ENCODE assay signal across 10 mouse cellular contexts in genomic region chr11:116840748-116841147, GRCm38 (mm10). TPM values are rescaled to one million over a fixed set of nuclear protein-coding genes. Genes with fewer than 3 reads are reported as not detected.
A peak's percentile ranks its signal among the peaks of the same experiment; 100 is the strongest.
DNase-seq lines count a peak whose midpoint lies in the region; ATAC-seq lines count a peak whose summit lies in the region.
"Had no signal": no experiment of that assay in that cellular context is flagged by ENCODE, and none has a peak within 500 bp of the region (broad histone marks: within the 10 kb centered on the region; RNA-seq: fewer than 3 reads in every experiment).

No protein-coding gene starts in this region.

- no peak for DNase-seq in liver, embryonic 11.5 days (ENCODE audit: low spot score)
- DNase-seq in liver = no peak
- no peak for DNase-seq in limb, embryonic 10.5 days (ENCODE audit: low spot score)
- DNase-seq in ovary, adult 18-20 months (ENCODE audit: low spot score) = no peak
- DNase-seq in left cerebral cortex, postnatal 14 days (ENCODE audit: low spot score in 2 of 2) = no peak
- DNase-seq in spleen, postnatal 4 days (ENCODE audit: low spot score in 2 of 2) = no peak
- DNase-seq: kidney, adult 9 months; thymus, postnatal 4 days had no signal

- H3K27ac ChIP-seq in liver, embryonic 11.5 days (ENCODE audit: low read depth, low read length) = no peak overlapping the region
- H3K27ac ChIP-seq in embryonic facial prominence, embryonic 15.5 days (replicated peaks) = no peak overlapping the region
- H3K27ac ChIP-seq in limb, embryonic 10.5 days = no peak overlapping the region
- no peak overlapping the region for H3K27ac ChIP-seq in neural tube, embryonic 13.5 days (replicated peaks)

- WGBS in liver, embryonic 11.5 days = 81% methylated on average over 4 of the region's 4 CpGs
- WGBS in embryonic facial prominence, embryonic 15.5 days = 67% methylated on average over 4 of the region's 4 CpGs
- WGBS in limb, embryonic 10.5 days = 88% methylated on average over 4 of the region's 4 CpGs
- 86% methylated on average over 4 of the region's 4 CpGs for WGBS in neural tube, embryonic 13.5 days

- no peaks in the 10 kb centered on the region for H3K27me3 ChIP-seq in liver, embryonic 11.5 days (replicated peaks; ENCODE audit: control insufficient read depth, insufficient read depth, low read length)
- H3K27me3 ChIP-seq in embryonic facial prominence, embryonic 15.5 days = no peaks in the 10 kb centered on the region
- no peaks in the 10 kb centered on the region for H3K27me3 ChIP-seq in limb, embryonic 10.5 days (ENCODE audit: low read depth, poor library complexity, severe bottlenecking)
- H3K27me3 ChIP-seq in neural tube, embryonic 13.5 days = no peaks in the 10 kb centered on the region

- H3K9me3 ChIP-seq in liver, embryonic 11.5 days (ENCODE audit: control insufficient read depth, low read length) = no peaks in the 10 kb centered on the region
- H3K9me3 ChIP-seq in embryonic facial prominence, embryonic 15.5 days (replicated peaks) = no peaks in the 10 kb centered on the region
- no peaks in the 10 kb centered on the region for H3K9me3 ChIP-seq in limb, embryonic 10.5 days (replicated peaks)
- H3K9me3 ChIP-seq in neural tube, embryonic 13.5 days = no peaks in the 10 kb centered on the region

- H3K36me3 ChIP-seq in liver, embryonic 11.5 days (ENCODE audit: control insufficient read depth, insufficient read depth, low read length) = peaks cover 51% of the 10 kb centered on the region
- H3K36me3 ChIP-seq in embryonic facial prominence, embryonic 15.5 days = peaks cover 52% of the 10 kb centered on the region
- H3K36me3 ChIP-seq in limb, embryonic 10.5 days = peaks cover 62% of the 10 kb centered on the region
- peaks cover 57% of the 10 kb centered on the region for H3K36me3 ChIP-seq in neural tube, embryonic 13.5 days

- peak overlapping the region; percentile 96; the same call in 1 of the 2 replicates for H3K9ac ChIP-seq in liver, embryonic 11.5 days (ENCODE audit: low read depth, low read length)
- no peak overlapping the region; the same call in 1 of the 2 replicates for H3K9ac ChIP-seq in embryonic facial prominence, embryonic 15.5 days
- H3K9ac ChIP-seq in neural tube, embryonic 13.5 days = peak overlapping the region; percentile 91

- peak overlapping the region; percentile 93 for H3K4me2 ChIP-seq in liver, embryonic 11.5 days
- H3K4me2 ChIP-seq in embryonic facial prominence, embryonic 15.5 days (replicated peaks) = peak overlapping the region; percentile 71
- H3K4me2 ChIP-seq in neural tube, embryonic 13.5 days = peak overlapping the region; percentile 94

- peaks cover 29% of the 10 kb centered on the region for H3K4me1 ChIP-seq in liver, embryonic 11.5 days (replicated peaks; ENCODE audit: control insufficient read depth, insufficient read depth, low read length)
- H3K4me1 ChIP-seq in embryonic facial prominence, embryonic 15.5 days = peaks cover 44% of the 10 kb centered on the region
- H3K4me1 ChIP-seq in limb, embryonic 10.5 days = peaks cover 34% of the 10 kb centered on the region
- H3K4me1 ChIP-seq in neural tube, embryonic 13.5 days (replicated peaks) = peaks cover 54% of the 10 kb centered on the region

- no peak for ATAC-seq in liver, embryonic 11.5 days (replicated peaks; ENCODE audit: low FRiP score)
- no peak for ATAC-seq in embryonic facial prominence, embryonic 15.5 days (ENCODE audit: insufficient number of reproducible peaks, low FRiP score, low TSS enrichment, low read depth)
- no peak for ATAC-seq in neural tube, embryonic 13.5 days (ENCODE audit: low read depth)

- intact Hi-C loops in left cerebral cortex, postnatal 14 days (cut with DNase I) = no loop called here

- peak overlapping the region; percentile 91 for H3K4me3 ChIP-seq in liver, embryonic 11.5 days (ENCODE audit: low read depth, low read length)
- H3K4me3 ChIP-seq in embryonic facial prominence, embryonic 15.5 days (replicated peaks) = peak overlapping the region; percentile 73
- peak overlapping the region; percentile 90; the same call in 1 of the 2 replicates for H3K4me3 ChIP-seq in limb, embryonic 10.5 days
- H3K4me3 ChIP-seq in neural tube, embryonic 13.5 days = peak overlapping the region; percentile 82

RNA-seq across cellular contexts. Expression of gene Mettl23, which starts 2.3 kb away (rescaled TPM):
- polyA plus RNA-seq in liver, embryonic 11.5 days (2014; fragmentation: Nextera tagmentation; extraction: Ambion mirVana) = 65.1 and 73.9 TPM in 2 replicates
- 75.9 and 79.9 TPM in 2 replicates for polyA plus RNA-seq in embryonic facial prominence, embryonic 15.5 days (2015; fragmentation: Nextera tagmentation; extraction: Ambion mirVana)
- polyA plus RNA-seq in limb, embryonic 10.5 days (2016; fragmentation: Nextera tagmentation; extraction: Ambion mirVana) = 56.5 and 59.5 TPM in 2 replicates
- polyA plus RNA-seq in neural tube, embryonic 13.5 days (2015; fragmentation: Nextera tagmentation; extraction: Ambion mirVana) = 71.8 and 76.7 TPM in 2 replicates
- 10 to 100 TPM; 25.8 to 28.4 TPM for total RNA-seq in left cerebral cortex, postnatal 14 days (2021)

RNA-seq across cellular contexts. Expression of gene Jmjd6, which starts 2.5 kb away (rescaled TPM):
- polyA plus RNA-seq in liver, embryonic 11.5 days (2014; fragmentation: Nextera tagmentation; extraction: Ambion mirVana) = 93.1 and 102 TPM in 2 replicates
- polyA plus RNA-seq in embryonic facial prominence, embryonic 15.5 days (2015; fragmentation: Nextera tagmentation; extraction: Ambion mirVana) = 74.1 and 79.1 TPM in 2 replicates
- 93.1 and 111 TPM in 2 replicates for polyA plus RNA-seq in limb, embryonic 10.5 days (2016; fragmentation: Nextera tagmentation; extraction: Ambion mirVana)
- 75.3 and 81.2 TPM in 2 replicates for polyA plus RNA-seq in neural tube, embryonic 13.5 days (2015; fragmentation: Nextera tagmentation; extraction: Ambion mirVana)
- total RNA-seq in left cerebral cortex, postnatal 14 days (2021) = 10 to 100 TPM; 25.4 to 30.2 TPM

RNA-seq across cellular contexts. Expression of gene Mfsd11, which starts 11.5 kb away (rescaled TPM):
- 21.4 and 23.9 TPM in 2 replicates for polyA plus RNA-seq in liver, embryonic 11.5 days (2014; fragmentation: Nextera tagmentation; extraction: Ambion mirVana)
- 44.8 and 51.2 TPM in 2 replicates for polyA plus RNA-seq in embryonic facial prominence, embryonic 15.5 days (2015; fragmentation: Nextera tagmentation; extraction: Ambion mirVana)
- 17.9 and 22.5 TPM in 2 replicates for polyA plus RNA-seq in limb, embryonic 10.5 days (2016; fragmentation: Nextera tagmentation; extraction: Ambion mirVana)
- polyA plus RNA-seq in neural tube, embryonic 13.5 days (2015; fragmentation: Nextera tagmentation; extraction: Ambion mirVana) = 42.9 and 47.3 TPM in 2 replicates
- total RNA-seq in left cerebral cortex, postnatal 14 days (2021) = 10 to 100 TPM; 36.9 to 45.9 TPM

RNA-seq across cellular contexts. Expression of gene Srsf2, which starts 12.1 kb away (rescaled TPM):
- polyA plus RNA-seq in liver, embryonic 11.5 days (2014; fragmentation: Nextera tagmentation; extraction: Ambion mirVana) = 931 and 939 TPM in 2 replicates
- 694 and 715 TPM in 2 replicates for polyA plus RNA-seq in embryonic facial prominence, embryonic 15.5 days (2015; fragmentation: Nextera tagmentation; extraction: Ambion mirVana)
- polyA plus RNA-seq in limb, embryonic 10.5 days (2016; fragmentation: Nextera tagmentation; extraction: Ambion mirVana) = 925 and 971 TPM in 2 replicates
- polyA plus RNA-seq in neural tube, embryonic 13.5 days (2015; fragmentation: Nextera tagmentation; extraction: Ambion mirVana) = 624 and 649 TPM in 2 replicates
- 100 to 1,000 TPM; 161 to 168 TPM for total RNA-seq in left cerebral cortex, postnatal 14 days (2021)

RNA-seq across cellular contexts. Expression of gene Mxra7, which starts 12.9 kb away (rescaled TPM):
- polyA plus RNA-seq in liver, embryonic 11.5 days (2014; fragmentation: Nextera tagmentation; extraction: Ambion mirVana) = 8.4 and 9.3 TPM in 2 replicates
- 24.8 and 32.3 TPM in 2 replicates for polyA plus RNA-seq in embryonic facial prominence, embryonic 15.5 days (2015; fragmentation: Nextera tagmentation; extraction: Ambion mirVana)
- 13.9 and 14.9 TPM in 2 replicates for polyA plus RNA-seq in limb, embryonic 10.5 days (2016; fragmentation: Nextera tagmentation; extraction: Ambion mirVana)
- 59.4 and 62.0 TPM in 2 replicates for polyA plus RNA-seq in neural tube, embryonic 13.5 days (2015; fragmentation: Nextera tagmentation; extraction: Ambion mirVana)
- total RNA-seq in left cerebral cortex, postnatal 14 days (2021) = 10 to 100 TPM; 14.9 to 15.9 TPM
